Mouse (Mus musculus): ENCODE measurements at regions not wholly inside any gene's neighbourhood (a gene's known extent, or its start where the extent isn't known, plus 50 kb on each side); places are given as distances from the start of the nearest gene placed in this dataset.

GRCm38 (mm10) chr15:97106556-97106955, 50.8 kb upstream of the Slc38a4 start:
- Histone ChIP-seq H3K4me3 (ENCODE audit: low read depth, low read length) (no peak overlapping the region), H3K9ac (ENCODE audit: low read length) (no peak overlapping the region), H3K4me2 (replicated peaks; ENCODE audit: low read depth) (no peak overlapping the region), H3K4me1 (replicated peaks; ENCODE audit: control insufficient read depth, insufficient read depth) (no peaks in the 10 kb centered on the region), H3K27ac (replicated peaks) (no peak overlapping the region), H3K36me3 (ENCODE audit: control insufficient read depth, insufficient read depth, low read length) (no peaks in the 10 kb centered on the region), H3K9me3 (ENCODE audit: control insufficient read depth, low read length) (no peaks in the 10 kb centered on the region), H3K27me3 (ENCODE audit: control insufficient read depth, insufficient read depth, low read length) (no peaks in the 10 kb centered on the region)
- DNase-seq (ENCODE audit: low spot score) (no peak), ATAC-seq (ENCODE audit: low FRiP score, low TSS enrichment) (no peak)
- no peak for TF ChIP-seq CTCF (IDR thresholded peaks at IDR 0.05; ENCODE audit: low read depth)
- TF ChIP-seq EP300 (optimal IDR thresholded peaks at IDR 0.05) = no peak
- WGBS = 62% methylated on average over 6 of the region's 6 CpGs

Measured in stomach, postnatal 0 days (tissue).